Mouse (Mus musculus) kidney, postnatal 0 days (tissue): ENCODE measurements at regions not wholly inside any gene's neighbourhood (a gene's known extent, or its start where the extent isn't known, plus 50 kb on each side); places are given as distances from the start of the nearest gene placed in this dataset.

Experiments used
- ATAC-seq: fragments of 200-750 bp; cut with Nextera tagmentation; replicated peaks from 2 replicates; pipeline ENCODE4 v1.8.0; 2017; ENCODE audit warnings: low read depth, moderate number of reproducible peaks, moderate TSS enrichment, moderate library complexity; ENCODE audit not compliant: low FRiP score
- DNase-seq: peaks from one replicate; pipeline ENCODE4 v3.0.0-alpha.2; 2016; ENCODE audit warnings: low spot score
- H3K27ac ChIP-seq: fragments of 300-500 bp; sonication (generic); 2 replicates; pipeline ENCODE4 v1.5.1; 2014; ENCODE audit warnings: mild to moderate bottlenecking
- H3K27me3 ChIP-seq: fragments of 300-500 bp; sonication (generic); 2 replicates; pipeline ENCODE4 v1.6.1; 2014; ENCODE audit warnings: low read length, mixed read lengths; ENCODE audit not compliant: insufficient read depth
- H3K36me3 ChIP-seq: fragments of 300-500 bp; sonication (generic); 2 replicates; pipeline ENCODE4 v1.6.1; 2014; ENCODE audit warnings: low read length, mixed read lengths; ENCODE audit not compliant: insufficient read depth
- H3K4me1 ChIP-seq: fragments of 300-500 bp; sonication (generic); replicated peaks from 2 replicates; pipeline ENCODE4 v1.6.1; 2014; ENCODE audit warnings: antibody characterized with exemption, low read length, mixed read lengths; ENCODE audit not compliant: insufficient read depth
- H3K4me2 ChIP-seq: fragments of 300-500 bp; sonication (generic); 2 replicates; pipeline ENCODE4 v1.6.1; 2014; ENCODE audit warnings: mild to moderate bottlenecking, low read length, moderate library complexity, mixed read lengths
- H3K4me3 ChIP-seq: fragments of 300-500 bp; sonication (generic); replicated peaks from 2 replicates; pipeline ENCODE4 v1.5.1; 2014; ENCODE audit warnings: low read depth, low read length
- H3K9ac ChIP-seq: fragments of 300-500 bp; sonication (generic); 2 replicates; pipeline ENCODE4 v1.6.1; 2014; ENCODE audit warnings: low read depth, low read length
- H3K9me3 ChIP-seq: fragments of 300-500 bp; sonication (generic); replicated peaks from 2 replicates; pipeline ENCODE4 v1.6.1; 2016; ENCODE audit warnings: low read length, inconsistent platforms, mixed read lengths
- CTCF ChIP-seq: IDR thresholded peaks from 2 replicates; pipeline ENCODE4 v1.5.1; 2016; ENCODE audit warnings: antibody characterized with exemption, low read depth, mild to moderate bottlenecking, moderate library complexity
- WGBS: fragments of 180-500 bp; shearing (Covaris S2); extraction: QIAGEN DNeasy Blood & Tissue Kit; methylation state at CpG from one replicate; pipeline ENCODE4 v1.1.7; 2014; 5-methylcytosine and 5-hydroxymethylcytosine counted together

DNA sequence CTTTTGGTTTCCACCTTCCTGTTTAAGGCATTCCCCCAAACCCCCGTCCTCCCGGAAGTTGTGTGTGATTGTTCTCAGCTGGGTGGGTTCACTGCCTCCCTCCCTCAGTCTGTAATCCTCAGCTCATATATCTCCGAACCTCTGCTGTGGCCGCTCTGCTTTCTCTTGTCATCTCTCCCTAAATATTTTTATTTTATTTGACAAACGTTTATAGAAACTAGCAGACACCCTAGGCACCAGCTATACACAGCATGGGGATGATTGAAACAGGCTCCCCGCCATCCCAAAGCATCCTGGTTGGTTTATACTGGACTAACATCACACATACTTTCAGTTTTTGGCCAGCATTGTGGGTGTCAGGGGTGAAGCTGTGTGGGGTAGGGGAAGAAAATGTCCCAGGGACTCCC is 208.8 kb downstream of the Wdr11 start:
- Histone ChIP-seq H3K27me3 (no peaks in the 10 kb centered on the region), H3K4me3 (no peak overlapping the region), H3K4me2 (no peak overlapping the region), H3K4me1 (peaks cover 11% of the 10 kb centered on the region), H3K9ac (no peak overlapping the region), H3K27ac (no peak overlapping the region), H3K36me3 (no peaks in the 10 kb centered on the region), H3K9me3 (no peaks in the 10 kb centered on the region)
- DNase-seq (peak; percentile 65), ATAC-seq (no peak)
- no peak for TF ChIP-seq CTCF
- WGBS, result 25% methylated on average over 6 of the region's 6 CpGs

DNA sequence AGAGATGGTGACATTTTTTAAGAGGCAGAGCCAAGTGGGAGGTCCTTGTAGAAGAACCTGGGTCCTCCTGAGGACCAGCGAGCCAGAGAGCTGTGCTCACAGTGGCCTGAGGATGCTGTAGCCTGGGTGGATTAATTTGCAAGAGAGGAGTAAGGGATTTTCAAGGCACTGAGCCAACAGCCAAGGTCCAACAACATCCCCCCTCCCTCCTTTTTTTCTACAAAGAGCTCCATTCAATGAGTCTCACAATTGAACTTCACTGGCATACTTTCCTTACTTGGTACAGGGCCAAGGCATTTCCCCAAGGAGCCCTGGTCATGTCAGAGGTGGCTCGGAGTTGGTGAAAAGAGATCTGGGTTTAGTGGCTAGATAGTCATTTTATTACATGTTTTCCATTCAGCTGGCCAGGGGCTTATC is 209.8 kb downstream of the Wdr11 start:
- no peaks in the 10 kb centered on the region for H3K27me3 ChIP-seq
- no peaks in the 10 kb centered on the region for H3K36me3 ChIP-seq
- peak overlapping the region; percentile 31; the same call in 1 of the 2 replicates for H3K27ac ChIP-seq
- DNase-seq (peak; percentile 50), ATAC-seq (no peak)
- no peaks in the 10 kb centered on the region for H3K9me3 ChIP-seq
- TF ChIP-seq CTCF, result no peak
- no peak overlapping the region for H3K4me2 ChIP-seq
- H3K4me3 ChIP-seq, result no peak overlapping the region
- H3K4me1 ChIP-seq, result peaks cover 11% of the 10 kb centered on the region
- no peak overlapping the region for H3K9ac ChIP-seq
- WGBS, result 49% methylated on average over 2 of the region's 2 CpGs

DNA sequence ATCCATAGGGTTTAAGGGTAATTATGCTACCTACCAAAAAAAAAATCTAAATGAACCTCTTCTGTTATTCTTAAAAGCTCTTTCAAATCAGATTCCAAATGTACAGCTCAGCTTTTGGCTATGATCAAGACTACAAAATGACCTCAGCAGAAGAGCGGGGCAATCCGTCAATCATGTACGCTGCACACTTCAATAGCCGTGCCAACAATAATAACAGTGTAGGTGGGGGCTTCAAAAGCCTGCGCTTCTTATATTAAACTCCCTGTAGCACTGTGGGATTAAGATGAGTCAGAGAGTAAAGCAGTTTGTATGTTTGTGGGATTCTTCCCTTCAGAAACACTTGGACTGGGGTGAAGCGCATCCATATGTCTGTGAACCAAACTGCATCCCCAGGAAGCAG is 210.5 kb downstream of the Wdr11 start:
- Histone ChIP-seq H3K4me2 (no peak overlapping the region), H3K9me3 (no peaks in the 10 kb centered on the region), H3K27me3 (no peaks in the 10 kb centered on the region), H3K27ac (no peak overlapping the region), H3K36me3 (no peaks in the 10 kb centered on the region), H3K4me3 (no peak overlapping the region), H3K9ac (no peak overlapping the region), H3K4me1 (peaks cover 11% of the 10 kb centered on the region)
- DNase-seq, result no peak
- 48% methylated on average over 6 of the region's 6 CpGs for WGBS
- no peak for ATAC-seq
- no peak for TF ChIP-seq CTCF

DNA sequence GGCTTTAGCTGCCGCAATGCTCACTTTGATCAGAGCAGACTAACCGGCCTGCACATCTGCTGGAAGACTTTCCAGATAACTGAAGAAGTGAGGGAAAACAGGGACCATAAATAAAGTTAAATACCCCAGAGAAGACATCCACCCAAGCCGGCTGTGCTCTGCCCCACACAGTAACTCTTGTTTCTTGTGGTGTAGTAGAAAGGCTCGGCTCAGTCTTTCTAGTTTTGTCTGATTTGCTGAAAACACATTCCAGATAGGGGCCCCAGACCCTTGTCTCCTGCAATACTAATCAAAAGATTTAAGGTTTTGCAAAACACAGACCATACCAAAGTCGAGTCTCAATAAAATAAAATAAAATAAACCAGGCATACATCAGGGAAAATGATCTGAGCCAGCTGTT is 213.7 kb downstream of the Wdr11 start:
- no peaks in the 10 kb centered on the region for H3K36me3 ChIP-seq
- 39% methylated on average over 5 of the region's 5 CpGs for WGBS
- H3K4me2 ChIP-seq, result no peak overlapping the region
- peaks cover 11% of the 10 kb centered on the region for H3K4me1 ChIP-seq
- no peak overlapping the region for H3K9ac ChIP-seq
- DNase-seq (peak; percentile 75), ATAC-seq (no peak)
- no peak overlapping the region for H3K27ac ChIP-seq
- H3K4me3 ChIP-seq, result no peak overlapping the region
- H3K27me3 ChIP-seq, result no peaks in the 10 kb centered on the region
- no peak for TF ChIP-seq CTCF
- H3K9me3 ChIP-seq, result no peaks in the 10 kb centered on the region

DNA sequence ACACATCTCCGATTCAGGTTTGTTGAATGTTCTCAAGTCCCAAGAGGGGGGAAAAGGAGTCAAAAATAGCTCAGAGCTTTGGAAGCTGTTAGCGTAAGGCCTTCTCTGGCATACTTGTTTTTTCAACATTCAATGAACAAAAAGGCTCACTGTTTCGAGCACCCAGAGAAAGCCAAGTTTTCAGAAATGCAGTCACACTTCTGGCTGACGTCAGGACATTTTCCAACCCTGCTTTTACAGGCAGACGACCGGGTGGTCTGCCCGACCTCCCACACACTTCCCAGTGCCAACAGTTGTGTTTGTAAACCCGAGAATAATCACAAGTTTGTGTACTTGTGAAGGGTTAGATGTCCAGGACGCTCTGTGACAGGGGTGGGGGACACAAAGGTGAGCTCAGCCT is 218.5 kb downstream of the Wdr11 start:
- H3K4me1 ChIP-seq, result peaks cover 7% of the 10 kb centered on the region; the same call in 1 of the 2 replicates
- TF ChIP-seq CTCF, result no peak
- H3K36me3 ChIP-seq, result no peaks in the 10 kb centered on the region
- H3K9ac ChIP-seq, result no peak overlapping the region
- WGBS, result 33% methylated on average over 9 of the region's 9 CpGs
- no peak overlapping the region for H3K4me2 ChIP-seq
- ATAC-seq (no peak), DNase-seq (no peak)
- no peaks in the 10 kb centered on the region for H3K27me3 ChIP-seq
- no peak overlapping the region for H3K27ac ChIP-seq
- H3K9me3 ChIP-seq, result no peaks in the 10 kb centered on the region
- H3K4me3 ChIP-seq, result no peak overlapping the region

DNA sequence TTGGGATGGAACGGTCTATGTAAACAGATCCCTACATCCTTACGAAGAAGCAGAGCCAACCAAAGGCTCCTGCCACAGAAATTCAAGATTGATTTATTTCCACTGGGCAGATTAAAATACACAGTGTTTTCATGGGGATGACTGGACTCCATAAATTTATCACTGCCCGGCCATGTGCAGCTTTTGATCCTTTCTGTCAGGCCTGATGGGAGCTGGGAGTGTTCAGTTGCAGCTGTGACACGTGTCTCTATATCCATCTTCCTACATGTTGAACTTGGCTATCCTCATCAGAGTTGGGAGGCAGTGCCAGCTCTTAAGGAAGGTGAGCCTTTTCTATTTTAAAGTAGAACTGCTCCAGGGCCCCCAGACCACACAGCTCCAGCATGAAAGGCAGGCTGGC is 218.9 kb downstream of the Wdr11 start:
- no peak overlapping the region for H3K9ac ChIP-seq
- H3K27ac ChIP-seq, result no peak overlapping the region
- no peak overlapping the region for H3K4me3 ChIP-seq
- peaks cover 7% of the 10 kb centered on the region; the same call in 1 of the 2 replicates for H3K4me1 ChIP-seq
- ATAC-seq (no peak), DNase-seq (peak; percentile 62)
- no peak for TF ChIP-seq CTCF
- WGBS, result 20% methylated on average over 4 of the region's 4 CpGs
- no peaks in the 10 kb centered on the region for H3K36me3 ChIP-seq
- no peak overlapping the region for H3K4me2 ChIP-seq
- H3K27me3 ChIP-seq, result no peaks in the 10 kb centered on the region
- no peaks in the 10 kb centered on the region for H3K9me3 ChIP-seq

DNA sequence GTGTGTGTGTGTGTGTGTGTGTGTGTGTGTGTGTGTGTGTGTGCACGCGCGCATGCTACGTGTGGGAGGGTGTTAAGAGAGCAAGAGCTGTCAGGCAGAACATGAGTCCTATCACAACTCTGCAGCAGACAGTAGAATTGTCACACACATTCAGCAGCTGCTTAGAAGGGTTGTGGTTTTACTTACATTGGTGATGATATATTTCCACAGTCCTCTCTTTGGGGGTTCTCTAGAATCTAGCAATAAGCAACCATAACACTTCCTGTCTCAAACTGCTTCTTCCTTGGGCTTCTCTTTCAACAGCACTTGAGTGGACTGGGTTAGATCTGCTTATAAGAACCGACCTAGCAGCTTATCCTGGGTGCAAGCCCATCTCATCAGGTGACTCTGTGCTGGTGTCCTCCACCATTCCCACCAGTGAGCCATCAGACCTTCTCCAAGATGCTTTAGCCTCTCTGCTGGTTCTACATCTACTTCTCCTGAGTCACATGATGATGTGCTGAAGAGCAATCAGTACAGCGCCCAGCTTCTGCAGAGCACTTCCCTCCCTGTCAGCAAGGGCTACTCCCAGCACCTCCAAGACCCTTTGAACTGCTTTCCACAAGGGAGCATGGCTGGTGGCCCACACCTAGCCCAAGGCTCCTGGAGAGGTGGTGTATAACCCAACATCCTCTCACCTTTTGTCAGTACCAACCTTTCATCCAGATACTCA is 222.6 kb downstream of the Wdr11 start:
- no peaks in the 10 kb centered on the region for H3K36me3 ChIP-seq
- H3K27ac ChIP-seq, result no peak overlapping the region
- DNase-seq, result no peak
- no peak overlapping the region for H3K4me2 ChIP-seq
- H3K4me1 ChIP-seq, result peaks cover 7% of the 10 kb centered on the region; the same call in 1 of the 2 replicates
- H3K27me3 ChIP-seq, result no peaks in the 10 kb centered on the region
- ATAC-seq, result no peak
- WGBS, result 50% methylated on average over 6 of the region's 6 CpGs
- H3K9ac ChIP-seq, result no peak overlapping the region
- no peaks in the 10 kb centered on the region for H3K9me3 ChIP-seq
- no peak overlapping the region for H3K4me3 ChIP-seq
- no peak for TF ChIP-seq CTCF
